Mouse (Mus musculus): ENCODE measurements at regions not wholly inside any gene's neighbourhood (a gene's known extent, or its start where the extent isn't known, plus 50 kb on each side); places are given as distances from the start of the nearest gene placed in this dataset.

GRCm38 (mm10) chr5:50126177-50126576, 67.4 kb upstream of the Adgra3 start:
- no peak for DNase-seq (ENCODE audit: low read depth, low spot score)

- no peak for DNase-seq (ENCODE audit: low read depth, low spot score)
Observed at GRCm38 (mm10) chr5:50125676-50126075, 66.9 kb upstream of the Adgra3 start.

GRCm38 (mm10) chr5:50122829-50123241, 64.0 kb upstream of the Adgra3 start:
- no peak for DNase-seq (ENCODE audit: low read depth, low spot score)

GRCm38 (mm10) chr5:50119860-50120259, 61.1 kb upstream of the Adgra3 start:
- no peak for DNase-seq (ENCODE audit: low read depth, low spot score)
